ENCODE assay signal across 14 mouse cellular contexts in the genomic region with DNA sequence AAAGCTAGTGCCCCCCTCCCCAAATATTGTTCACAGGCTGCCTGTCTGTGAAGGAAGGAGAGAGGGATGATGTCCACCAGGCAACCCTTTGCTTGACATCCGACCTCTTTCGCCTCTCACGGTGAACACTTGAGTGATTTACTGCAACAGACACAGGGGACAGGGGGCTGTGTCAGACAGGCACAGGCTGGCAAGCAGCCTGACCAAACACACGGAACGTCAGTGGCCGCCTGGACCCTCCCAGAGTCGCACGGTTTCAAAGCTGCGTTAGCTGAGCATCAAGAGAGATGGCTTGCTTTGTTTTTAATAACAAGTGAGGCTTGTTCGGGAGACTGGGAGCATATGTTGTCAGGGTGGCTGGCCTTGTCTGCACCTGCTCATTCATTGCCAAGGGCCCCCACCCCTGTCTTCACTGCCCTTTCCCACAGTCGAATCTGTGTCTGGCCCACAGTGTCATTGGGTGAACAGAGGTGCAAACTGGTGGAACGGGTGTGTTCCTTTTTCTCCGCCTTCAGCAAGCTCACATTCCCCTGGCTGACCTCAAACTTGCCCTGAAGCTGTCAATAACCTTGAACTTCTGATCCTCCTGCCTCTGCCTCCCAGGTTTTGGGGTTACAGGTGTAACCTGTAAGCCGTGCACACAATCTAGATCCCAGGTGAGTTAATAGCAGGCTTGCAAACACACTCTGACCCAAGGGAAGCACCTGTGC.
A peak's percentile ranks its signal among the peaks of the same experiment; 100 is the strongest.
DNase-seq lines count a peak whose midpoint lies in the region; ATAC-seq and TF ChIP-seq lines count a peak whose summit lies in the region.
"Had no signal": no experiment of that assay in that cellular context is flagged by ENCODE, and none has a peak within 500 bp of the region (broad histone marks: within the 10 kb centered on the region; RNA-seq: fewer than 3 reads in every experiment).

No protein-coding gene starts in this region.

- no peaks in the 10 kb centered on the region for H3K9me3 ChIP-seq in forebrain, postnatal 0 days (ENCODE audit: low read length)
- H3K9me3 ChIP-seq in forebrain, embryonic 10.5 days = no peaks in the 10 kb centered on the region
- no peaks in the 10 kb centered on the region for H3K9me3 ChIP-seq in lung, embryonic 14.5 days (ENCODE audit: low read depth, low read length)
- H3K9me3 ChIP-seq in limb, embryonic 11.5 days (ENCODE audit: control insufficient read depth, low read length) = no peaks in the 10 kb centered on the region
- H3K9me3 ChIP-seq: midbrain, embryonic 12.5 days had no signal

- WGBS in forebrain, postnatal 0 days = 50% methylated on average over 14 of the region's 14 CpGs
- 79% methylated on average over 14 of the region's 14 CpGs for WGBS in forebrain, embryonic 10.5 days
- whole genome bisulfite sequencing in lung, embryonic 14.5 days = 22% methylated on average over 14 of the region's 14 CpGs
- WGBS in limb, embryonic 11.5 days = 32% methylated on average over 14 of the region's 14 CpGs

- no peak for TF ChIP-seq CTCF in forebrain, postnatal 0 days (IDR thresholded peaks at IDR 0.05; ENCODE audit: low read depth)
- TF ChIP-seq CTCF in lung, embryonic 14.5 days (IDR thresholded peaks at IDR 0.05; ENCODE audit: low read depth) = no peak

- no peaks in the 10 kb centered on the region for H3K4me1 ChIP-seq in forebrain, postnatal 0 days (ENCODE audit: insufficient read depth)
- peaks cover 17% of the 10 kb centered on the region for H3K4me1 ChIP-seq in forebrain, embryonic 10.5 days
- peaks cover 15% of the 10 kb centered on the region for H3K4me1 ChIP-seq in lung, embryonic 14.5 days (ENCODE audit: insufficient read depth)
- peaks cover 13% of the 10 kb centered on the region for H3K4me1 ChIP-seq in limb, embryonic 11.5 days (ENCODE audit: control insufficient read depth, insufficient read depth, low read length)

- no peaks in the 10 kb centered on the region for H3K27me3 ChIP-seq in forebrain, postnatal 0 days (ENCODE audit: insufficient read depth, low read length)
- no peaks in the 10 kb centered on the region for H3K27me3 ChIP-seq in forebrain, embryonic 10.5 days (ENCODE audit: poor library complexity, severe bottlenecking)
- H3K27me3 ChIP-seq in lung, embryonic 14.5 days (ENCODE audit: insufficient read depth, low read length) = no peaks in the 10 kb centered on the region
- H3K27me3 ChIP-seq in limb, embryonic 11.5 days (ENCODE audit: control insufficient read depth, insufficient read depth, low read length) = no peaks in the 10 kb centered on the region
- H3K27me3 ChIP-seq: midbrain, embryonic 12.5 days had no signal

- no peak overlapping the region for H3K9ac ChIP-seq in forebrain, postnatal 0 days
- no peak overlapping the region for H3K9ac ChIP-seq in lung, embryonic 14.5 days
- 0 out of 2 replicates have a peak overlapping the region, but pooled peaks have one; percentile 1 for H3K9ac ChIP-seq in limb, embryonic 11.5 days (ENCODE audit: low read length)
- H3K9ac ChIP-seq: liver, embryonic 14.5 days; midbrain, embryonic 12.5 days had no signal

- DNase-seq in forebrain, postnatal 0 days = no peak
- no peak for DNase-seq in forebrain, embryonic 10.5 days (ENCODE audit: extremely low spot score, low spot score)
- DNase-seq in lung, embryonic 14.5 days = peak; percentile 66
- no peak for DNase-seq in lung, postnatal 10 days
- DNase-seq in embryo, embryonic 10.5 days (ENCODE audit: low spot score) = peak; percentile 48
- DNase-seq in limb, embryonic 11.5 days (ENCODE audit: low spot score) = no peak
- DNase-seq in adrenal gland, postnatal 36 days = no peak
- DNase-seq in thymus, postnatal 0 days (ENCODE audit: low spot score) = no peak
- DNase-seq: adrenal gland, postnatal 10 days; cerebellum, adult 18-20 months; heart, adult 18-20 months had no signal

- no peaks in the 10 kb centered on the region for H3K36me3 ChIP-seq in forebrain, postnatal 0 days (ENCODE audit: insufficient read depth)
- no peaks in the 10 kb centered on the region for H3K36me3 ChIP-seq in forebrain, embryonic 10.5 days (replicated peaks)
- no peaks in the 10 kb centered on the region for H3K36me3 ChIP-seq in lung, embryonic 14.5 days (ENCODE audit: insufficient read depth)
- no peaks in the 10 kb centered on the region for H3K36me3 ChIP-seq in limb, embryonic 11.5 days (ENCODE audit: control insufficient read depth, insufficient read depth, low read length)
- H3K36me3 ChIP-seq: midbrain, embryonic 12.5 days had no signal

- no peak overlapping the region for H3K27ac ChIP-seq in forebrain, postnatal 0 days (ENCODE audit: low read depth, low read length)
- no peak overlapping the region for H3K27ac ChIP-seq in forebrain, embryonic 10.5 days
- H3K27ac ChIP-seq in lung, embryonic 14.5 days (ENCODE audit: low read depth) = peak overlapping the region; percentile 58
- H3K27ac ChIP-seq in limb, embryonic 11.5 days (replicated peaks; ENCODE audit: low read depth, low read length) = no peak overlapping the region; the same call in 1 of the 2 replicates
- H3K27ac ChIP-seq: liver, embryonic 14.5 days; midbrain, embryonic 12.5 days had no signal

- H3K4me3 ChIP-seq in forebrain, postnatal 0 days (ENCODE audit: low read depth, low read length) = no peak overlapping the region
- H3K4me3 ChIP-seq in forebrain, embryonic 10.5 days = no peak overlapping the region
- H3K4me3 ChIP-seq in lung, embryonic 14.5 days (ENCODE audit: low read depth, low read length) = no peak overlapping the region
- no peak overlapping the region for H3K4me3 ChIP-seq in limb, embryonic 11.5 days (ENCODE audit: low read depth, low read length)
- H3K4me3 ChIP-seq: midbrain, embryonic 12.5 days had no signal

- ATAC-seq in forebrain, postnatal 0 days = 0 out of 2 replicates have a peak, but pooled peaks have one; percentile 23
- peak; percentile 34; the same call in 1 of the 2 replicates for ATAC-seq in lung, embryonic 14.5 days (ENCODE audit: insufficient read depth)
- ATAC-seq in limb, embryonic 11.5 days (ENCODE audit: insufficient number of reproducible peaks, low FRiP score, low TSS enrichment, low read depth) = no peak
- ATAC-seq: inflammation-experienced regulatory T-cells, adult 6 months had no signal

- H3K4me2 ChIP-seq in forebrain, postnatal 0 days (ENCODE audit: low read depth) = no peak overlapping the region
- 0 out of 2 replicates have a peak overlapping the region, but pooled peaks have one; percentile 18 for H3K4me2 ChIP-seq in lung, embryonic 14.5 days
- H3K4me2 ChIP-seq in limb, embryonic 11.5 days (ENCODE audit: low read depth, severe bottlenecking) = no peak overlapping the region
- H3K4me2 ChIP-seq: midbrain, embryonic 12.5 days had no signal

Comparison
In these comparisons a context has a peak if more than half of its experiments do, and no peak if none do; other contexts are left out.
1. DNase-seq: peak in lung, embryonic 14.5 days (single experiment) and embryo, embryonic 10.5 days (single experiment); none in forebrain, postnatal 0 days (single experiment), forebrain, embryonic 10.5 days (single experiment), lung, postnatal 10 days (single experiment), limb, embryonic 11.5 days (single experiment), adrenal gland, postnatal 36 days (0 of 2) and thymus, postnatal 0 days (single experiment).